Mouse (Mus musculus) heart, embryonic 16.5 days (tissue): ENCODE results near the gene Abhd8. TPM values are rescaled to one million over a fixed set of nuclear protein-coding genes. Genes with fewer than 3 reads are reported as not detected.

Source experiments
- ATAC-seq: fragments of 200-750 bp; cut with Nextera tagmentation; replicated peaks from 2 replicates; pipeline ENCODE4 v1.8.0; 2017; ENCODE audit warnings: moderate number of reproducible peaks; ENCODE audit not compliant: insufficient read depth, low FRiP score; ENCODE audit errors: extremely low read depth
- H3K27ac ChIP-seq: fragments of 300-500 bp; sonication (generic); 2 replicates; pipeline ENCODE4 v1.5.1; 2014; ENCODE audit warnings: mild to moderate bottlenecking, low read length, control low read depth, moderate library complexity
- H3K27me3 ChIP-seq: fragments of 300-500 bp; sonication (generic); 2 replicates; pipeline ENCODE4 v1.6.1; 2014; ENCODE audit warnings: low read length, mixed read lengths; ENCODE audit not compliant: control insufficient read depth, insufficient read depth
- H3K36me3 ChIP-seq: fragments of 300-500 bp; sonication (generic); 2 replicates; pipeline ENCODE4 v1.6.1; 2014; ENCODE audit not compliant: control insufficient read depth, insufficient read depth
- H3K4me1 ChIP-seq: fragments of 300-500 bp; sonication (generic); 2 replicates; pipeline ENCODE4 v1.6.1; 2014; ENCODE audit warnings: low read length, mixed read lengths; ENCODE audit not compliant: control insufficient read depth, insufficient read depth
- H3K4me2 ChIP-seq: fragments of 300-500 bp; sonication (generic); 2 replicates; pipeline ENCODE4 v1.6.1; 2014; ENCODE audit warnings: low read depth, mild to moderate bottlenecking, control low read depth, low read length
- H3K4me3 ChIP-seq: fragments of 300-500 bp; sonication (generic); 2 replicates; pipeline ENCODE4 v1.5.1; 2014; ENCODE audit warnings: mild to moderate bottlenecking, control low read depth, low read length
- H3K9ac ChIP-seq: fragments of 300-500 bp; sonication (generic); 2 replicates; pipeline ENCODE4 v1.6.1; 2014; ENCODE audit warnings: low read length, control low read depth
- H3K9me3 ChIP-seq: fragments of 300-500 bp; sonication (generic); replicated peaks from 2 replicates; pipeline ENCODE4 v1.6.1; 2016; ENCODE audit warnings: low read length; ENCODE audit not compliant: control insufficient read depth
- WGBS: fragments of 180-500 bp; shearing (Covaris S2); extraction: QIAGEN DNeasy Blood & Tissue Kit; methylation state at CpG from one replicate; pipeline ENCODE4 v1.1.7; 2014; 5-methylcytosine and 5-hydroxymethylcytosine counted together
- polyA plus RNA-seq: library from polyadenylated mRNA; unstranded; fragments of >200 nt; fragmentation: Nextera tagmentation; extraction: Ambion mirVana; gene quantifications from 2 replicates; pipeline ENCODE4 v1.2.1, GENCODE M21; 2015

Gene Abhd8
- polyA plus RNA-seq, result 41.7 and 48.7 TPM in 2 replicates

GRCm38 (mm10) chr8:71463188-71464033 is at the start of gene Abhd8:
Gene Abhd8 (minus strand): TSS chr8:71463655.
- under 1% methylated on average over 55 of the region's 55 CpGs for whole genome bisulfite sequencing
- H3K27ac ChIP-seq, result peak within 1 kb of the TSS; percentile 97
- H3K4me2 ChIP-seq, result peak within 1 kb of the TSS; percentile 78
- peak within 1 kb of the TSS; percentile 84 for H3K9ac ChIP-seq
- H3K9me3 ChIP-seq, result no peaks in the 10 kb centered on the region
- H3K36me3 ChIP-seq, result peaks cover 15% of the 10 kb centered on the region
- ATAC-seq, result peak; percentile 71
- no peaks in the 10 kb centered on the region for H3K27me3 ChIP-seq
- peaks cover 21% of the 10 kb centered on the region for H3K4me1 ChIP-seq
- peak within 1 kb of the TSS; percentile 71 for H3K4me3 ChIP-seq

- Histone ChIP-seq H3K9ac (no peak within 1 kb of the TSS), H3K4me2 (peak within 1 kb of the TSS; percentile 13), H3K4me3 (peak within 1 kb of the TSS; percentile 35), H3K36me3 (no peaks in the 10 kb centered on the region), H3K9me3 (no peaks in the 10 kb centered on the region), H3K27me3 (peaks cover 46% of the 10 kb centered on the region), H3K4me1 (peaks cover 3% of the 10 kb centered on the region; the same call in 1 of the 2 replicates), H3K27ac (0 out of 2 replicates have a peak within 1 kb of the TSS, but pooled peaks have one; percentile 7)
- peak; percentile 47; the same call in 1 of the 2 replicates for ATAC-seq
- WGBS, result 25% methylated on average over 14 of the region's 14 CpGs
Measured at GRCm38 (mm10) chr8:71511644-71512043, 48.2 kb upstream of the Abhd8 start, which contains the start of gene Plvap. Gene Plvap (minus strand): TSS chr8:71511752.

- Histone ChIP-seq H3K27me3 (peaks cover 51% of the 10 kb centered on the region), H3K4me2 (0 out of 2 replicates have a peak overlapping the region, but pooled peaks have one; percentile 21), H3K4me1 (peaks cover 3% of the 10 kb centered on the region; the same call in 1 of the 2 replicates), H3K4me3 (peak overlapping the region; percentile 35), H3K9ac (no peak overlapping the region), H3K27ac (no peak overlapping the region), H3K36me3 (no peaks in the 10 kb centered on the region), H3K9me3 (no peaks in the 10 kb centered on the region)
- 69% methylated on average over 2 of the region's 2 CpGs for WGBS
- no peak for ATAC-seq
Measured at GRCm38 (mm10) chr8:71509316-71509715, 45.9 kb upstream of the Abhd8 start.

DNA sequence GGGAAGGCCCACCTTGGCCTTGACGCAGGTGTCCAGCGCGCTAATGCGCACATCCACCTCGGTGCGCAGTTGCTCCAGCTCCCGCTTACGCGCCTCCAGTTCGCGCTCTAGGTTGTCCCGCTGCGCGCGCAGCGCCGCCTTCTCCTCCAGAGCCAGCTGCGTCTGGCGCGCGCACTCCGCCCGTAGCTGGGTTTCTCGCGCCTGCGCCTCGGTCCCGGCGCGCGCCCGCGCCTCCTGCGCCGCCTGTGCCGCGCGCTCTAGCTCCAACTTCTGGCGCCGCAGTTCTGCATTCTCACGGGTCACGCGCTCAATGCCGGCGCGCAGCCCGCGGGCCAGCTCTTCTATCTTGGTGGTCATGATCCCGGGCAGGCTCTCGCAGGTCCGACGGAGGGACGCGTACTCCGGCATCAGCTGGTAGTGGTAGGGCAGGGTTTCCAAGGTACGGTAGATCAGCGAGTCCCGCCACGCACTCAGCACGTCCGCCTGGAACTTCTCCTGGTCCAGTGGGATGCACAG is 44.2 kb upstream of the Abhd8 start:
- Histone ChIP-seq H3K4me3 (peak overlapping the region; percentile 54), H3K27me3 (peaks cover 50% of the 10 kb centered on the region)
- under 1% methylated on average over 61 of the region's 61 CpGs for WGBS

DNA sequence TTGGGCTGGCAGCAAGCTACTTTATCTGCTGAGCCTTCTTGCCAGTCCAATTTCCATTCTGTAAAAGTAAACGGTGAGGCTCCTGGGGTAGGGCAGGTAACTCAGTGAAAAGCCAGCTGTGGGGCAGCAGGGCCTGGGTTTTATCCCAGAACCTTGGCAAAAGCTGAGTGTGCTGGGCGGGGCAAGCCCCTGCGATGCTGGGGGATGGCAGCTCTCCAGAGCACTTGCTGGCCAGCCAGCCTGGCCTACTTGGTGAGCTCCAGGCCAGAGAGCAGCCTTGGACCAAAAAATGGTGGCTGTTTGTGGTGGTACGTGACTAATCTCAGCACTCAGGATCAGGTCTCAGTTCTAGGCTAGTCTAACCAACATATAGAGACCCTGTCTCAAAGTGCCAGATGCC is 42.5 kb upstream of the Abhd8 start:
- H3K4me3 ChIP-seq, result no peak overlapping the region
- 59% methylated on average over 4 of the region's 4 CpGs for WGBS

More for the DNA sequence above, 44.2 kb upstream of the Abhd8 start:
- Histone ChIP-seq H3K9ac (peak overlapping the region; percentile 70), H3K4me1 (peaks cover 3% of the 10 kb centered on the region; the same call in 1 of the 2 replicates), H3K9me3 (no peaks in the 10 kb centered on the region), H3K27ac (no peak overlapping the region), H3K36me3 (no peaks in the 10 kb centered on the region), H3K4me2 (peak overlapping the region; percentile 80)
- ATAC-seq, result peak; percentile 73

GRCm38 (mm10) chr8:71505326-71505725 is 41.9 kb upstream of the Abhd8 start:
- peaks cover 38% of the 10 kb centered on the region for H3K27me3 ChIP-seq

More for the DNA sequence above, 42.5 kb upstream of the Abhd8 start:
- no peak for ATAC-seq
- no peaks in the 10 kb centered on the region for H3K36me3 ChIP-seq
- H3K4me1 ChIP-seq, result peaks cover 3% of the 10 kb centered on the region; the same call in 1 of the 2 replicates
- peaks cover 42% of the 10 kb centered on the region for H3K27me3 ChIP-seq
- no peak overlapping the region for H3K9ac ChIP-seq
- no peak overlapping the region for H3K4me2 ChIP-seq
- H3K9me3 ChIP-seq, result no peaks in the 10 kb centered on the region
- H3K27ac ChIP-seq, result no peak overlapping the region

DNA sequence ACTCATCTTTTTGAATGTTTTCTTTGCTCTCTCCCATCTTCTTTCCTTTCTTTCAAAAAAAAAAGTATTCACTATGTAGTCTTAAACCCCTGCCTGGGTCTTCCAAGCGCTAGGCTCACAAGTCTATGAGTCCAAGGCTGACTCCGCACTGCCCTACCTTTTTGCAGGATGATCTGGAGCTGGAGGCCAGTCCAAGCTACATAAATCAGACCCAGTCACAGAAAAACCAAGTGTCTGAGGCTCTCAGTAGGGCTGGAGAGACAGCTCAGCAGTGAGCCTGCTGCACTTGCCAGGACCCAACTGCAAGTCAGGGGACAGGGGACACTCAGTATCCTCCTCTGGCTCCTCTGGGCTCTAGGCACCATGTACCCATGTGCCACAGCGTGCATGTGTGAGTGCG is 40.9 kb upstream of the Abhd8 start:
- H3K4me2 ChIP-seq, result no peak overlapping the region
- no peak for ATAC-seq
- WGBS, result 93% methylated on average over 4 of the region's 4 CpGs
- H3K4me1 ChIP-seq, result peaks cover 4% of the 10 kb centered on the region
- no peaks in the 10 kb centered on the region for H3K9me3 ChIP-seq
- no peaks in the 10 kb centered on the region for H3K36me3 ChIP-seq
- H3K27me3 ChIP-seq, result peaks cover 29% of the 10 kb centered on the region
- no peak overlapping the region for H3K9ac ChIP-seq
- no peak overlapping the region for H3K4me3 ChIP-seq
- H3K27ac ChIP-seq, result no peak overlapping the region

More at GRCm38 (mm10) chr8:71505326-71505725, 41.9 kb upstream of the Abhd8 start:
- no peak for ATAC-seq
- WGBS, result 86% methylated on average over 4 of the region's 4 CpGs
- no peak overlapping the region for H3K4me3 ChIP-seq
- no peaks in the 10 kb centered on the region for H3K36me3 ChIP-seq
- no peak overlapping the region for H3K9ac ChIP-seq
- no peak overlapping the region for H3K27ac ChIP-seq
- peaks cover 3% of the 10 kb centered on the region; the same call in 1 of the 2 replicates for H3K4me1 ChIP-seq
- no peak overlapping the region for H3K4me2 ChIP-seq
- no peaks in the 10 kb centered on the region for H3K9me3 ChIP-seq

GRCm38 (mm10) chr8:71498816-71499690 is 35.6 kb upstream of the Abhd8 start:
- H3K4me3 ChIP-seq, result no peak overlapping the region
- peak overlapping the region; percentile 70 for H3K27ac ChIP-seq
- whole genome bisulfite sequencing, result 31% methylated on average over 16 of the region's 16 CpGs
- ATAC-seq, result peak; percentile 30
- no peaks in the 10 kb centered on the region for H3K36me3 ChIP-seq
- peaks cover 44% of the 10 kb centered on the region for H3K4me1 ChIP-seq
- no peaks in the 10 kb centered on the region for H3K27me3 ChIP-seq
- H3K9ac ChIP-seq, result no peak overlapping the region
- no peaks in the 10 kb centered on the region for H3K9me3 ChIP-seq
- 0 out of 2 replicates have a peak overlapping the region, but pooled peaks have one; percentile 5 for H3K4me2 ChIP-seq
